Mouse (Mus musculus) thymus, postnatal 10 days (tissue): Measurements from ENCODE around the gene Hsph1.

Experiments
- DNase-seq, 2 experiments: peaks; one replicate each; pipeline ENCODE4 v3.0.0; 2021; ENCODE audit warnings: low spot score in 2 of 2

Hsph1 gene

DNA sequence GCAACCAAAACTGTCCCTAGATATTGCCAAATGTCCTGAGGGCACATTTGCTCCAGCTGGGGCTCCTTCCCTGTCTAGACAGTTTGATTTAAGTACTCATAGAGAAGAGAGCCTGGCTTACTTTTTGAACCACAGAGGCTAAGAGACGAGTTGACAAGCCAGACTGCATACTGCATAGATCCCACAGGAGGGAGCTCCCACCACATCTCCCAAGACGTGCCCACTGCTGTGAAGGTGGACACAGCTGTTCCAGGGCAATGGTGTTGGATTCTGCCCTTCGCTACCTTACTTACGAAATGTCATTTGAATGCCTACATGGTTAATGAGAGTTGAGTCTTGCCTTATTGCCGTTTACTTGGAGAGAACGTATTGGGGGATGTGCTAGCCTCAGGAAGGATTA is 6.2 kb upstream of the Hsph1 start:
- no peak for DNase-seq

DNA sequence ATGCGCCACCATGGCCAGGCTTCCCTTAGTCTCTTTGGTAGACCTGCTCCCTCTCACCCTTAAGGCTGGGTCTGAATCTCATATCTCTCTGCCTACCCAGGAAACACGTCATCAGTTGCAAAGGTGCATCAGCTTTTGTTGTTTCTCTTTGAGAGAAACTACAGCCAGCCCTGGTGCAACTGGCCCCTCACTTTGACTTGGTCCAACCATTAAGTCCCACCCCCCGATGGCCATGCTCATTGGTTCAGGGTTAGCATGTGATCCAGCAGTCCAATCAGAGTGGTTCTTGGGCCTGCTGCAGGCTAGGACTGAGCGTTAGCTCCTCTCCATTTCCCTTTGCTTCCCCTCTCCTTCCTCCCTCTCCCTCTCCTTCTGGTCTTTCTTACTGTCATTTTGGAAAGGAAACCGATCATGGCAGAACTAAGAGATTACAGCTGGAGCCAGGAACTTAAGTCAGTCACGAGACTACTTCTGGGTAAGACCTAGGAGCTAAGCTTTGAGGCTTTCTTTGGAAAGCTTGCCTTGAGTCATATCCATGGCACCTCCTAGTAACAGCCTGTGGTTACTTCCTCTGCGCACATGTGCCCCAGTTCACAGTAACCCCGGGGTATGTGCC is 5.2 kb upstream of the Hsph1 start:
- no peak for DNase-seq

DNA sequence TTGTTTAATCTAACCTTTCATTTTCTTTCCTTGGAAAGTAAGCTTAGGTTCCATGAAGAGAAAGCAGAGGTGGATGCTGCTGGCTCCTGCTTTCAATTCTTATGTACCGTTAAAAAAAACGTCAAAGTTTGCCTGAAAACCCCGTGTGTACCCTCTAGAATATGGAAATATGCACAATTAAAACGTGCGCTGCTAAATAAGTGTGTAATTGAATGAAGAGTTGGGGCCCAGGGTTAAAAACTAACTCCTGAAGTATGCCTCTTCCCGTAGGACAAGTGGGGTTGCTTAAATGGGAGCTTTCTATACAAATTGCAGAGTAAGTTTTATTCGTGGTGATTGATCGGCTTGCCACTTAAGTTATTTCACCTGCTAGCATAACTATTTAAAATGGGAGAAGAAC is 1.1 kb upstream of the Hsph1 start:
- DNase-seq = no peak

DNA sequence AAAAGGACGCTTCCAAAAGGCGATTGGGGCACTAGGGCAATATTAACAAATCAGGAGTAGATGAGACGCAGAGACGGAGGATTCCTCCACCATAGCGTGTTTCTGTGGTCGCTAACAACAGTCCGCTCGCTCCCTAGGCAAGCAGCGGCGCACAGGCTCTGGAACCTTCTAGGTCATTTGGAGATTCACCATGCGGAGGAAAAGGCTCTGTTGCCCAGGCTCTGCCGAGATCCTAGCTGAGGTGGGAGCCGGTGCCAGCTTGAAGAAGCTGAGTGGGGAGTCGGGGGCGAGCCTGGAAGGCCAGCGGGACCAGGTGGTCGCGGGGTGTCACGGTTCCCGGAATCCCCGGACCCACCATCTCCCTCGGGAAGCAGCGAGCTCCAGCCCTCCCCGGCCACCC is 620 bp downstream of the Hsph1 start:
- no peak for DNase-seq

DNA sequence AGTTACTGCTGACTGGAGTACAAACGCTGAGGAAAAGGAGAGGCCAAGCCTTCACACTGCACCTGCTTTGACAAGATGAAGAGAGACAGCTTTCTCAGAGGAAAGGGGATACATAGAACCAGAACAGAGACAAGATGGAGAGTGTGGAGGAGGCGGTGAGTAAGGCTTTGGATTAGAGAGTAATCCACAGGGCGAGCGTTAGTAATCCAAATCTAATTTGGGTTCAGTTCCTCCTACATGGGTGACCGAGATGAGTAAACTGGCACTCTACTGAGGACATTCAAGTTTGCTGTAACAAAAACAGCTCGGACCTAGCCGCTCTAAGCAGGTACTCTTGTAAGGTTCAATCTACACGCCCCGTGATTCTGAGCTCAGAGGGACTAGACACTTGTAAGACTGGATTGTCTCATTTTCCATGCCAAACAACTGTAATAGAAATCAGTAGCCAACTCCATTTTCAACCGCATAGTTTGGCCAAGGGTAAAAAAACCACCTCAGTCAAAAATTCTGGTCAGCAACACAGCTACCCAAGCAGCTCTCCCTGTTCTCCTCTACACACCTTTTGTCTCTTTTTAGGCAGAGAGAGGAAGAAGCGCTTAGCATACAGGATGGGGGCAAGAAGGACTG is 1.7 kb downstream of the Hsph1 start:
- DNase-seq = no peak

DNA sequence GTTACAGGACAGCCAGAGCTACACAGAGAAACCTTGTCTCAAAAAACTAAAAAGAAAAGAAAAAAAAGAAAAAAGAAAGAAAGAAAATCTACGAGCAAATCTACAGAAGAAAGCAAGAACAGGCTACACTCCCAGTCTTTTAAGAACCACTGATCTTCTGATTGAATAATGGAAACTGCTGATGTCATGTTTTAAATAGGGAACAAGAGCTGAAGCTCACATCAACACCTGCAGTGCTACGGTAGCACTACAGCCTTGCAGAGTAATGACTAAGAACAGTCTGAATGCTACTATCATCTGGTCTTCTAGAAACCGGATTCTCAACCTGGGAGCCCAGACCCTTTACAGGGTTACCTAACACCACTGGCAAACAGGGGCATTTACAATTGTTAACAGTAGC is 10.6 kb downstream of the Hsph1 start:
- DNase-seq = no peak

DNA sequence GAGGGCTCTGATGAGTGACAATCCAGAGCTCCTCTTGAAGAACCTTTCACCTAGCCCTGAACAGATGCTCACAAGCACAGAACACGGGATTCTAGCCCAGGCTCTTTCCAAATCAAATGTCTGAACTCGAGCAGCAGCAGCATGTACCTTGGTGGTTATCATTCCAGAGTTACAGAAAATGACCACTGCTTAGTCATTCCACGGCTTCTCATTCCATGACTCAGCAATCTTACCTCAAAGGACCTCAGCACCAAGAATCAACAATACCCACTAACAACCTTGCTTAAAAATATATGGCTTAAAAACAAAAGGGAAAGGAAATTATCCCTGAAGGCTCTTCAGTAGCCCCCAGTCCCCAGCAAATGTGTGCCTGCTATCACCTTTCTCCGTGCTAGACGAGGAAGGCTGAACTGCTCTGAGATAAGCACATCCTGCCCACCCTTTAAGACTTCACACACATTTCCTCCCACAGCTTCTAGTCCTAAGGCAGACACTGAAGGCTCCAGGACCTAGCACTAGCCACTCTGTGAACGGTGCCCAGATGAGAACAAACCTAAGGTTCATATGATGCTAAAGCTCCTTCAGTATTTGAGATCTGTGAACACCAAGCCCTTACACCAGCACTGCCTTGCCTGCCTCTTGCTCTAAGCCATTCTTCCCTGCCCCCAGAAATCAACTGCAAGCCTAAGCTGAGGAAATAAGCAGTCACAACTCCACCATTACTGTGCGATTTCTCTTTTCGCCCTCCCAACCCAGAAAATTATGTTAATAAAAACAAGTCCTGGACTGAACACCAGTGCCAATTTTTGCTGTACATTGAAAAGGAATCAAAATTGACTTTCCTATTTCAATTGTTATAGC is 12.1 kb downstream of the Hsph1 start:
- no peak for DNase-seq

DNA sequence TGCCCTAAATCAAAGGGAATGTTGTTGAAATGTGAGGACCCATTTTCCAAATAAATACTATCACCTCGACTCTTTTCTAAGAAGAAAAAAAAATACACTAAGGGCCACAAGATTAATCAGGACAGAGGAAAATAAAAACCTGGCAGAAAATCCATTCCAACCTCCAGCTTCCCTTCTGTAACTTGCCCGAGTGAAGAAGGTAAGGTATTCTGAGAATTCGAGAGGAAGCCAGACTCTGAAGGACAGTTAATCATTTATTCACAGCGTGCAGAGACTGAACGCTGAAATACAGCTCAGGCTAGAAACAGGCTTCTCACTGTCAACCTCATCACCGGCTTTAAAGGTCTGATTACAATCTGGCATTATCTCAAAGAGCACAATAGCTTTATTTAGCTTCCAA is 13.5 kb downstream of the Hsph1 start:
- DNase-seq = no peak

DNA sequence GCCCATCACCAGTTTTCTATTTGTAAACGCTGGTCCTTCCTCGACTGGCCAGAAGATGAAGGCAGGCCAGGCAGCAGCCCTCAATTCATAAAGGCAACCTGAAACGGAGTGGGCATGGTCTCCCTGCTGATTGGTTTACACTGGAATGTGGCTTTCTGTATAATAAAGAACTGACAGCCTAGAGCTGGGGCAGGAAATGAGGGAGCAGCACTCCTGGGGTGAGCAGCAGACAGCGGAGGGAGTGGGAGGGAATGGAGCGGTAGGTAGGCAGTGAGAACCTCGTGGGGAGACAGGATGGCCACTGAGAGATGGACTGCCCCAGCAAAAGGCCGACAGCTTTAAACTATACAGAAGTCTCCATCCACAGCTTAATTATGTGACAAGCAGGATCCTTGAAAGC is 14.0 kb downstream of the Hsph1 start:
- no peak for DNase-seq

DNA sequence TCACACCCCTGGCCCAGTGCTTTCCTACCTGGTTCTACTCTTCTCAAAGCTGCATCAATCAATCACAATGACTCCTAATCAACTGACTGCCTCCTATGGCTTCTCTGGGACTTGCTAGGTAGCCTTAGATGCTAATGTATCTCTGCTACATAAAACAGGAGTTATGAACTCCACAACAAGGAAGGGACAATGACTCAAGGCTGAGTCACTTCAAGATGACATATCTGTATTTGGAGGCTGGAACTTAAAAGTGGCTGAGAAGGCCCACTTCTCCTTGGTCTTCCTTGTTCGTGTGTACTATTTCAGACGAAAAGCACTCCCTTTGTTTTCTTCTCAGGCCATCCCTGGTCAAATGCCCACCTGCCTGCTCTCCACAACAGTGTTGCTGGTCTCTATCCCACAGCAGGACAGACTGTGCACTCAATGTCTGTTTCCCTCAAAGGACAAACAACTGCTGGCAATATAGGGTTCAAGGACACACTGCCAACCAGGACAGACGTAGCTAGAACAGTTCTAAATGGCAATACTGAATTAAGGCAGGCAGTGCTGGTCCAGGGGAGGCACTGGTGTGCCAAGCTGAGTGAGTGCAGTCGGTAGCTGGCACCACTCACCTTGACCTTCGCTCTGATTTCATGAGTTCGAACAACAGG is 18.3 kb downstream of the Hsph1 start:
- no peak for DNase-seq

DNA sequence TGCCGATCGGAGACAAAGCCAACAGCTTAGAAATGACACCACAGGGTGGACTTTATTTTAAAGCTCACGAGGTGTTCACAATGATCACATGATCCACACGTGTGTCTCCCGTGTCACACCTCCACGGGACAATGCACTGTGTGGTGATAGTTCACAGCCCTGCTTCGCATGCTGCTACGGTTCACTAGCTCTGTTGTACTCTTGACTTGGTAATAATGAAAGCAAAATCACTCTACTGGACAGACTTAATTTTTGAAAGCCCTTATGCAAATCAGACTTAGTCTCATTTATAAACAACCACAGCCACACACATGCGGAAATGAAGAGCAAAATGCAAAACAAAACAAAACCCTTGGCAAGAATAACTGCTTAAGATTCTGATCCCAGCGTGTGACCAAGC is 19.4 kb downstream of the Hsph1 start:
- DNase-seq = no peak

DNA sequence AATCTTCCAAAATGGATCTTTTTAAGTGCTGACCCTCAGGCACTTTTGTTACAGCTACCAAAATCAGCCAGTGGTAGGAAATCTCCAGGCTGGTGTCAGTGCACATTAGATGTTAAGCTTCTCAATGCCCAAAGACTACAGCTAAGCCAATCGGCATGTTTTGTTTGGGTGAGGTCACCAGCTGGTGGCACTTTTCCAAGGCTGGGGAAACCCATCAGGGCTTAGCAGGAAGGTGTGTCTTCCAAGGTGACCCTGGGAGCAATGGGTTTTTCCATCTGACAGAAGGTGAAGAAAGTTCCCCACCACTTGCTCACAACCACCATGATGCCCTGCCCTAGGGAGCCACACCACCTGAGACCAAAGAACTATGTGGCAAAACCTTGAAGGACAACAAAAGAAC is 20.0 kb downstream of the Hsph1 start:
- no peak for DNase-seq

DNA sequence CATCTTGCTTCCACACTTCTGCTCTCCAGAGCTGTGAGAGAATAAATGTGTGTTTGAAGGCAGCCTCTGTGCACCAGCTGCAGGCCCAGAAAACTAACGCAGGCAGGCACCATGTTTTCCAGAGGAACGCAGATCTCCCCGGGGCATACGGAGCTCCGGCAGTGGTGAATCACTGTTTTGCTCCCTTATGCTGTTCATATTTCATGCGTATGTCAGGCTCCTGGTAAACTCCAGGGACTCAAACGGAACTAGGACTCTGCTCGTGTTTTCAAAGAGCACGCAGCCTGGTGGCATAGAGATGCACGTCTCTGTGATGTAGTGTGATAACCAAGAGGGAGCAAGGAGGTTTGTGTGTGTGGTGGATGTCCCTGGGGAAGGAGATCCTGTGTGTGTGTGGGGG is 23.4 kb downstream of the Hsph1 start:
- no peak for DNase-seq

DNA sequence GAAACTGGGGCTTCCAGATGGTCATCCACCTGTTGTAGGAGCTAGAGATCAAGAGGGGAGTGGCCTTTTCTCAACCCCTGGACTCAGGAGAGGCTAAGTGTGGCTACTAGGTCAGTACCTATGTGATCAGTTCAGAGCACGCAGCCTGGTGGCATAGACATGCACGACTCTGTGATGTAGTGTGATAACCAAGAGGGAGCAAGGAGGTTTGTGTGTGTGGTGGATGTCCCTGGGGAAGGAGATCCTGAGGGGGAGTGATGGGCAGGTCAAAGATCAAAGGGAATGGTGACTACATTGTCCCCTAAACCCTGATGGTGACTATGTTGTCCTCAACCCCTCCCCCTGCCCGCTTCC is 24.0 kb downstream of the Hsph1 start:
- DNase-seq = no peak

DNA sequence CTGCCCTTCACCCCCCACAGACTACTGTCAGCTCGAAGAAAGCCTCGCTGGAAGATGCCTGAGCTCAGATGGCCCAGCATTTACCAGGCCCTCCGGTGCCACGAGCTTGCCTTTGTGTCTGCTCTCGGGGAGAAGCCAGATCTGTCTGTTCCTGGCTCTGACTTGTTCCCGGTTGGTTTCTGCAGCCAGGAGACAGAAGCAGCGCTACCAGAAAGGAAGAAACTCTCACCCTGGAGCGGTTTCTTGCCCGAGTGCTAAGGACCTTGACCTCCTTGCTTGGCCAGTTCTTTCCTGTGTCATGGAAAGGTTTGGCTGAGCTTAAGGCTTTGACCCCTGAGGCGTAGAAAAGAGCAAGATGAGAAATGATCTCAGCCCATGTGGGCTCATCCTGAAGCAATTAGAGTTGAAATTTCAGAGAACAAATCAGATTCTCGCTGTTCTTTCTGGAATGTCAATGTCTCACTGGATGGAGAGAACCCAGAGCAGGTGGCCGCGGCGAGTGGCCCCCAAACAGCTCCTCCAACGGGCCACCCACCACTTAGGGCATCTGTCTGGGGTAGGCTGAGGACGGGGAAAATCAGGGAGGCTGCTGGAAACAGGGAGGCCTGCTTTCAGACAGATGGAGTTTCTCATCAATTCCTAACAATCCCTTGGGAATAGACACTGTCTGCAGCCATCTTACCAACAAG is 24.6 kb downstream of the Hsph1 start:
- no peak for DNase-seq

DNA sequence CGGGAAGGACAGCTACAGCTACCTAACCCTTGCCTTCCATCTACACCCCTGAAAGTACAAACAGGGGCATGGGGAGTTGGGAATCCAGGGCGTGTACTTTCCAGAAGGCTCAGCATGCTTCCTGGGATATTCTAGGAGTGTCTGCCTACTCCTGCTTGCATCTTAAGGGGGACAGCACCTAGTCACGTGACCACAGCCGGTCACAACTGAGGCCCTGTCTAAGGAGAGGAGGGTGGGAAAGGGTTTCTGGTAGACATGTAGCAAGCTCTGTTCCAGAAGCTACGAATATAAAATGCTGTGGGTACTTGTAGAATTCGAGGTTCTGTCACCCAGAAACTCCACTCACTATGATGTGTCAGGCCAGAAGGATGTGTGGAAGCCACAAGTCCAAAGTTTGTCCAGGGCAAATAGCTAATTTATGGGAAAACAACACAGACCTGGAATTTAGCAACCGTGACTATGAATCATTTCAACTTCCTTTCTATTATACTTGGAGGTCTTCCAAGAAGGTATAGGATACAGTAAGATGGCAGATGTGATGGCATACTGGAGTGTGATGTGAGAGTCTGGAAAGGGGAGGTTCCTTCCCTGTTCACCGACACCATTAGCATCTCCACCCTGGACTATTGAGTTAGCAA is 29.0 kb downstream of the Hsph1 start:
- DNase-seq = no peak

DNA sequence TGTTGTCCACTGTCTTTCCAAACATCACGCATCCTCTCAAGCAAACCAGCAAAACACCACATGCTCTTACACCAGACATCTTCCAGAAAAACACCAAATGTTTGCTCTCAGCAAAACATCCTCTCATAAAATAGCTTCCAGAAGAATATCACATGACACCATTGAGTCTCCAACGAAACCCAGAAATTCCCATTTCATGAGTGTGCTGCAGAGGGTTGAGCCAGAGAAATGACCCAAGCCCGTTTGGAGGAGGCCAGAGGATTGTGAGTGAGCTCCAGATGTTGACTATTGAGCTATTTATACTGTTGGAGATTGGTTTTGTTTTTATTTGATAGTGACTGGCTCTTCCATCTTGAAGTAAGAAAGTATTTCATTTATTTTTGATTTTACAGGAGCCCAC is 32.9 kb downstream of the Hsph1 start:
- DNase-seq = no peak

DNA sequence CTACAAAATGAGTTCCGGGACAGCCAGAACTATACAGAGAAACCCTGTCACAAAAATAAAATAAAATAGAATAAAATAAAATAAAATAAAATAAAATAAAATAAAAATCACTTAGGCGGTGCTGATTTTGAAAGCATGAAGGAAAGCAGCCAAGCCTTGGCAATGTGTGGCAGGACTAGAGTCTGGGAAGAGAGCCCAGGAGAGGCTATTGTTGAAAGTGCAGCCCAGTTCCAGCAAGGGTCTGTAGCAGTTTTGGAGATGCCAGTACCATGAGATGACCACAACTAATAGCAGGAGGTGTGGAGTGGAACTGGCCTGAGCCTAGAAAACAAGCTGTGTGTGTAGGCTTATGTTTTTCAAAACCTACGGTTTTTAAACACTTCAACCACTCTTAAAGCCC is 34.2 kb downstream of the Hsph1 start:
- no peak for DNase-seq

DNA sequence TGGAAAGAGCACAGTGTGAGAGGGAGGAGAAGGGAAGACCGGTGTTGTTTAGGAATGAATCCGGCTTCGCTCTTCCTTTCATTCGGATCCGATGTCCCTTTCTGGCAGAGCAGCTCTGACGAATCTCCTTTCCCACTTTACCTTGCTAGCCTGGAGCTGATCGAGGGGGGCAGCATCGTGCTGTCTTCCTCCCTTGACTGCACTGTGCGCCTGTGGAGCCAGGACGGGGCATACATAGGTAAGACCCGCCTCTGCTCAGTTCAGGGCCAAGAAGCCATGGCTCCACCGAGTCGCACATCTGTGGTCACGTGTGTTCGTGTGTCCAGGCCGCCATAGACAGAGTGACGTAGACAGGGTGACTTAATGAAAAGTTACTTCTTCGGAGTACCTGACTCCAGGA is 38.8 kb downstream of the Hsph1 start:
- DNase-seq = no peak

DNA sequence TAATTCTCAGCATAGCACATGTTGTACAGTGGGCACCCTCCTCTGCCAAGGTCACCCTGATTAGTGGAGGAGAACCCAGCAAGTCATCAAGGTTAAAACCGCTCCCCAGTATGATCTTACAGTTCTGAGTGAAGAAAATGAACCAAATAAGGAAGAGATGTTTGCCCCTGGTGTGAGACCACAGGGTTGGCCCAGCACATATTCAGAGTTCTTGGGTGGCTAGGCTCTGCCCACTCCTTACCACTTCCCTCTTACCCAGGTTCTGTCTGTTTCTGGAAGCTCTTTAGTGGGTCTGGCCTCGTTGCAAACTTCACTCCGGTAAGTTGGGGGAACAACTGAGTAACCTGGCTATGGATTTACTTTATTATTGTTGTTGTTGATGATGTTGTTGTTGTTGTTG is 42.0 kb downstream of the Hsph1 start:
- no peak for DNase-seq

DNA sequence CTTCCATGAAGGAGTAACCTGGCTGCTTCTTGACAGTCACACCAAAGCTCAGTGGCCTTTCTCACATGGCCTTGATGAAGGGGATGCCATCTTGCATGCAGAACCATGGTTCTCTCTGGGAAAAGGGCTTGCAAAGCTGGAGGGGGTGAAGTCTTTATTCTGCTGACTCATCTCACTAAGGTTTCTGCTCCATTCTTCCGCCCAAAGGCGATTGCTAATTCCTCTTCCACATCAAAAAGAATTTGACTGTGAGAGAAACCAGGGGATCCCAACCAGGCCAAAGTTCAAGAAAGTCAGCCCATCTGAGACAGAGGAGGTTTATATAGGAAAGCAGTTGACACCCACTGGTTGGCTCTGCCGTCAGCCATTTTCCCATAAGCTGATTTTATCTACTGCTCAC is 46.2 kb downstream of the Hsph1 start:
- DNase-seq = no peak
